ENCODE assay signal across 17 mouse cellular contexts in genomic region chr2:114144915-114145314, GRCm38 (mm10). TPM values are rescaled to one million over a fixed set of nuclear protein-coding genes. Genes with fewer than 3 reads are reported as not detected.
DNase-seq lines count a peak whose midpoint lies in the region; ATAC-seq lines count a peak whose summit lies in the region.
"Had no signal": no experiment of that assay in that cellular context is flagged by ENCODE, and none has a peak within 500 bp of the region (broad histone marks: within the 10 kb centered on the region; RNA-seq: fewer than 3 reads in every experiment).

No protein-coding gene starts in this region.

- H3K9me3 ChIP-seq in hindbrain, embryonic 11.5 days (ENCODE audit: control insufficient read depth, low read length): no peaks in the 10 kb centered on the region
- H3K9me3 ChIP-seq: embryonic facial prominence, embryonic 10.5 days; heart, embryonic 15.5 days; hindbrain, embryonic 10.5 days; limb, embryonic 12.5 days; midbrain, embryonic 13.5 days; stomach, embryonic 15.5 days had no signal

- H3K36me3 ChIP-seq in hindbrain, embryonic 11.5 days (ENCODE audit: control insufficient read depth, insufficient read depth, low read length): peaks cover 18% of the 10 kb centered on the region

- no peaks in the 10 kb centered on the region for H3K4me1 ChIP-seq in hindbrain, embryonic 11.5 days (replicated peaks; ENCODE audit: control insufficient read depth, insufficient read depth, low read length)
- H3K4me1 ChIP-seq: embryonic facial prominence, embryonic 10.5 days; heart, embryonic 15.5 days; hindbrain, embryonic 10.5 days; limb, embryonic 12.5 days; liver, embryonic 12.5 days; midbrain, embryonic 13.5 days; stomach, embryonic 15.5 days had no signal

- H3K27me3 ChIP-seq in hindbrain, embryonic 11.5 days (ENCODE audit: control insufficient read depth, insufficient read depth, low read length): no peaks in the 10 kb centered on the region
- H3K27me3 ChIP-seq: CH12.LX; heart, embryonic 15.5 days; limb, embryonic 12.5 days; liver, embryonic 12.5 days; midbrain, embryonic 13.5 days; stomach, embryonic 15.5 days had no signal

- peak; percentile 11 to 29 for DNase-seq in spleen, postnatal 36 days (ENCODE audit: low spot score in 2 of 2)
- DNase-seq in spleen, postnatal 14 days (ENCODE audit: low spot score in 2 of 2): no peak
- DNase-seq in induced T-regulatory cell, adult 2 months (ENCODE audit: low read depth): peak; percentile 80
- DNase-seq in thymus, postnatal 4 days: peak; percentile 60
- no peak for DNase-seq in hindbrain, embryonic 11.5 days (ENCODE audit: low spot score)
- no peak for DNase-seq in layer of hippocampus, adult 9-11 months
- no peak for DNase-seq in retina, postnatal 1 day

- no peak overlapping the region for H3K9ac ChIP-seq in hindbrain, embryonic 11.5 days (ENCODE audit: low read depth, low read length)
- H3K9ac ChIP-seq: heart, embryonic 15.5 days; limb, embryonic 12.5 days; liver, embryonic 12.5 days; lung, embryonic 14.5 days; midbrain, embryonic 13.5 days; stomach, embryonic 15.5 days had no signal

- 91% methylated on average over 5 of the region's 5 CpGs for WGBS in hindbrain, embryonic 11.5 days

- H3K4me2 ChIP-seq in hindbrain, embryonic 11.5 days (replicated peaks; ENCODE audit: low read depth, low read length): no peak overlapping the region
- H3K4me2 ChIP-seq: heart, embryonic 15.5 days; limb, embryonic 12.5 days; liver, embryonic 12.5 days; lung, embryonic 14.5 days; midbrain, embryonic 13.5 days; stomach, embryonic 15.5 days had no signal

- ATAC-seq in neutrophil, adult 5-6 weeks (ENCODE audit: extremely low read depth, insufficient number of reproducible peaks, low FRiP score, poor library complexity, severe bottlenecking): 0 out of 2 replicates have a peak, but pooled peaks have one; percentile 23
- ATAC-seq in hindbrain, embryonic 11.5 days (ENCODE audit: low FRiP score): no peak
- ATAC-seq: liver, embryonic 12.5 days; midbrain, embryonic 13.5 days had no signal

- H3K4me3 ChIP-seq in hindbrain, embryonic 11.5 days (ENCODE audit: low read depth, low read length): no peak overlapping the region
- H3K4me3 ChIP-seq: embryonic facial prominence, embryonic 10.5 days; heart, embryonic 15.5 days; hindbrain, embryonic 10.5 days; limb, embryonic 12.5 days; liver, embryonic 12.5 days; midbrain, embryonic 13.5 days; stomach, embryonic 15.5 days had no signal

- H3K27ac ChIP-seq in hindbrain, embryonic 11.5 days (ENCODE audit: low read depth, low read length): no peak overlapping the region
- H3K27ac ChIP-seq: embryonic facial prominence, embryonic 10.5 days; heart, embryonic 15.5 days; hindbrain, embryonic 10.5 days; limb, embryonic 12.5 days; liver, embryonic 12.5 days; midbrain, embryonic 13.5 days; stomach, embryonic 15.5 days had no signal

RNA-seq across cellular contexts. Expression of gene Aqr, which starts 41.9 kb away (rescaled TPM):
- 53.5 and 53.9 TPM in 2 replicates for total RNA-seq in neutrophil, adult 5-6 weeks (2017)
- 60.8 and 63.2 TPM in 2 replicates for polyA plus RNA-seq in hindbrain, embryonic 11.5 days (2014; fragmentation: Nextera tagmentation; extraction: Ambion mirVana)

RNA-seq across cellular contexts. Expression of gene Zfp770, which starts 56.4 kb away (rescaled TPM):
- total RNA-seq in neutrophil, adult 5-6 weeks (2017): 5.9 and 7.2 TPM in 2 replicates
- polyA plus RNA-seq in hindbrain, embryonic 11.5 days (2014; fragmentation: Nextera tagmentation; extraction: Ambion mirVana): 4.1 and 6.6 TPM in 2 replicates

Comparison
In these comparisons a context has a peak if more than half of its experiments do, and no peak if none do; other contexts are left out.
1. DNase-seq: peak in spleen, postnatal 36 days (2 of 2), induced T-regulatory cell, adult 2 months (single experiment) and thymus, postnatal 4 days (single experiment); none in spleen, postnatal 14 days (0 of 2), hindbrain, embryonic 11.5 days (single experiment), layer of hippocampus, adult 9-11 months (single experiment) and retina, postnatal 1 day (single experiment).